Mouse (Mus musculus): ENCODE measurements around the gene Olfr1357. TPM values are rescaled to one million over a fixed set of nuclear protein-coding genes. Genes with fewer than 3 reads are reported as not detected.

Olfr1357 gene
- not detected for polyA plus RNA-seq (2014; fragmentation: Illumina TruSeq; extraction: RNeasy Lipid Tissue Mini Kit (QIAGEN cat#74804); ENCODE audit: low read depth, low replicate concordance)

GRCm38 (mm10) chr10:78617974-78618373 is at the start of gene Olfr1357:
Gene Olfr1357, minus strand, starts transcription at chr10:78618074.

GRCm38 (mm10) chr10:78591406-78592328 is 26.2 kb downstream of the Olfr1357 start, which contains the start of gene Syde1:
Gene Syde1, minus strand, starts transcription at chr10:78591964.

GRCm38 (mm10) chr10:78574250-78575104 is 43.4 kb downstream of the Olfr1357 start, which contains the start of gene Ilvbl:
Gene Ilvbl, plus strand, starts transcription at chr10:78574346.

Other genes with a start within 250 kb of the Olfr1357 start
- gene Rrp1, start 205.0 kb downstream of the Olfr1357 start, polyA plus RNA-seq (2014; fragmentation: Illumina TruSeq; extraction: RNeasy Lipid Tissue Mini Kit (QIAGEN cat#74804); ENCODE audit: low read depth, low replicate concordance): 19.2 TPM
- 33.1 TPM for gene Cstb, start 192.4 kb downstream of the Olfr1357 start, polyA plus RNA-seq (2014; fragmentation: Illumina TruSeq; extraction: RNeasy Lipid Tissue Mini Kit (QIAGEN cat#74804); ENCODE audit: low read depth, low replicate concordance)
- gene Pdxk, start 153.1 kb downstream of the Olfr1357 start, polyA plus RNA-seq (2014; fragmentation: Illumina TruSeq; extraction: RNeasy Lipid Tissue Mini Kit (QIAGEN cat#74804); ENCODE audit: low read depth, low replicate concordance): 8.0 TPM
- not detected for gene Olfr1358, start 100.6 kb downstream of the Olfr1357 start, polyA plus RNA-seq (2014; fragmentation: Illumina TruSeq; extraction: RNeasy Lipid Tissue Mini Kit (QIAGEN cat#74804); ENCODE audit: low read depth, low replicate concordance)
- 7.7 TPM for gene Ilvbl, start 43.7 kb downstream of the Olfr1357 start, polyA plus RNA-seq (2014; fragmentation: Illumina TruSeq; extraction: RNeasy Lipid Tissue Mini Kit (QIAGEN cat#74804); ENCODE audit: low read depth, low replicate concordance)
- gene Syde1, start 26.1 kb downstream of the Olfr1357 start, polyA plus RNA-seq (2014; fragmentation: Illumina TruSeq; extraction: RNeasy Lipid Tissue Mini Kit (QIAGEN cat#74804); ENCODE audit: low read depth, low replicate concordance): 0.58 TPM
- gene Casp14, start 100.2 kb upstream of the Olfr1357 start, polyA plus RNA-seq (2014; fragmentation: Illumina TruSeq; extraction: RNeasy Lipid Tissue Mini Kit (QIAGEN cat#74804); ENCODE audit: low read depth, low replicate concordance): not detected
- gene Ccdc105, start 135.0 kb upstream of the Olfr1357 start, polyA plus RNA-seq (2014; fragmentation: Illumina TruSeq; extraction: RNeasy Lipid Tissue Mini Kit (QIAGEN cat#74804); ENCODE audit: low read depth, low replicate concordance): not detected
- gene Slc1a6, start 162.4 kb upstream of the Olfr1357 start, polyA plus RNA-seq (2014; fragmentation: Illumina TruSeq; extraction: RNeasy Lipid Tissue Mini Kit (QIAGEN cat#74804); ENCODE audit: low read depth, low replicate concordance): not detected
- gene Olfr1356, start 234.1 kb upstream of the Olfr1357 start, polyA plus RNA-seq (2014; fragmentation: Illumina TruSeq; extraction: RNeasy Lipid Tissue Mini Kit (QIAGEN cat#74804); ENCODE audit: low read depth, low replicate concordance): not detected